Mouse (Mus musculus) gastrocnemius, postnatal 25 days (tissue): ENCODE data around the gene Gdf3. TPM values are rescaled to one million over a fixed set of nuclear protein-coding genes. Genes with fewer than 3 reads are reported as not detected.
"Not testable (repeated sequence)": the region's sequence is repeated elsewhere in the genome, so short reads cannot be mapped to it uniquely, and the experiment has no call there.

ENCODE experiments used
- DNase-seq: peaks from one replicate; pipeline ENCODE4 v3.0.0; 2022
- long read RNA-seq, 2 experiments: library from polyadenylated mRNA; stranded (forward); transcript quantifications; one replicate each; pipeline ENCODE4 v2.0.0; 2021
- total RNA-seq, 2 experiments: library from RNA; stranded (reverse); gene quantifications; 1 replicate in 1 of 2; 2 replicates in 1 of 2; pipeline ENCODE4 v1.2.3; 2021

Gene Gdf3
- total RNA-seq, result not detected
- long read RNA-seq, experiment 1, result 0 reads
- long read RNA-seq, experiment 2, result 0 reads

DNA sequence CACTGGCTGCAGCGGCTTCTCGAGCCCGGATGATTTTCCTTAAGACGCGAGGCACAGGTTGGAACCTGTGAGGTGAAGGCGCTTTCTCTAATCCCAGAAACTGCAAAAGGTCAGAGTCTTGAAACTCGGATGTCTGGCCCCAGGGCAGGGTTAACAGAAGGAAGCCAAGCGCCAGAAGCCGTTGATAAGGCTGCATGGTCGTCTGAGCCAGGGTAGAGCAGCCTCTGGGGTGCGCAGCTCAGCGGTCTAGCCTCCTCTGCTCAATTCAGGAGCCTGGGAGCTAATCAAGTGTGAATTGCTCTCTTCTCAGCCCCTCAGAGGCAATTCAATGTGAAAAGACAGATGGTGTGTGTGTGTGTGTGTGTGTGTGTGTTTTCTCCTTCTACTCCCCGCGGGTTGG, at the start of gene Gdf3:
Gene Gdf3 (minus strand): TSS at position 317 of the 400 bp plus-strand sequence.
- no peak for DNase-seq

DNA sequence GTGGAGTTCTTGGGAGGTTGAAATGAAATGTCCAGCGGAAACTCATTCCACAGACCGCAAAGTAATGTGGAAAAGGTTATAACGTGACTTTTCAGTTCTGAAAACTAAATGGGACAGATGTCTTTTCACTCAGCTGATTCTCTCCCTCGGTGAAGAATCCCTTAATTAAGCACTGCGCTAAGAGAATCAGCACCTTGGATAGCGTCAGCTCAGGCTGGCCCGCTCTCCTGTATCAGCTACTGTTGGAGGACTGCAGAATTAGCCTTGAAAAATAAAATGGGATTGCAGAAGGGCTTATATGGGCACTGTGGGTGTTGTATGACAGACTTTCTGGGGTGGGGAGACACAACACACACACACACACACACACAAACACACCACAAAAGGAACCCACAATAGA, 49.7 kb upstream of the Gdf3 start:
- DNase-seq, result no peak

DNA sequence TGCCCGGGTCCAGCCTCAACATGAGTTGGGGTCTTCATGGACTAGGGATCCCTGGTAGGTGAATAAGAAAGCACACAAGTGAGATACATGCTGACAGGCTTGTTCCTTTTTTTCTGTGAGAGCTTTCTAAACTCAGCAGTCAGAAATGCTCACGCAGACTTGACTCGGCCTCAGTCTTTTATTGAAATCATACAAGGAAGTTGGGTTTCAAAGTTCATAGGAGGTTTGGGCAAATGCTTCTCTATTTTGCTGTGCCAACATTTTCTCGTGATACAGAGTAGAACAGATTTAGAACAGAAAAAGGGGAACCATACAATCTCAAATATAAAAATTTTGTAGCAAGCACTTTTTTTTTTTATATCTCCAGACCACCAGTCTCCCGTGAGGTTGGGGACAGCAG, 47.7 kb upstream of the Gdf3 start:
- no peak for DNase-seq

DNA sequence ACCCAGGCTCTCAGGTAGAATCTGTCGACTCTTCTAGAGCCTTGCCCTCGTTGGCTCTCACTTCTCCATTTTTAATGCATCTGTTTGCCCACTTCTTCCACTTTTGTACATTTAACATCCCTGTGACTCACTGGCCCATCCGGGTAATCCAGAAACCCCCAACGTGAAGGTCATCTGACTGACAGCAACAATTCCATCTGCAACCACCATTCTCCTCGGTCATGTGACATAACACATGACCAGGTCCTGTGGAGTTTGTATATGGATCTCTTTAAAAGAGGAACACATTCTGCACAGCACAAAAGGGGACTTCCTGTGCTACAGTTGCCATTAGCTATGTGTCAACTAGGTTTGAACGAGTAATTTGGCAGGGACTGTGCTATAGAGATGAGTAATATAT, 44.4 kb upstream of the Gdf3 start:
- DNase-seq, result no peak

DNA sequence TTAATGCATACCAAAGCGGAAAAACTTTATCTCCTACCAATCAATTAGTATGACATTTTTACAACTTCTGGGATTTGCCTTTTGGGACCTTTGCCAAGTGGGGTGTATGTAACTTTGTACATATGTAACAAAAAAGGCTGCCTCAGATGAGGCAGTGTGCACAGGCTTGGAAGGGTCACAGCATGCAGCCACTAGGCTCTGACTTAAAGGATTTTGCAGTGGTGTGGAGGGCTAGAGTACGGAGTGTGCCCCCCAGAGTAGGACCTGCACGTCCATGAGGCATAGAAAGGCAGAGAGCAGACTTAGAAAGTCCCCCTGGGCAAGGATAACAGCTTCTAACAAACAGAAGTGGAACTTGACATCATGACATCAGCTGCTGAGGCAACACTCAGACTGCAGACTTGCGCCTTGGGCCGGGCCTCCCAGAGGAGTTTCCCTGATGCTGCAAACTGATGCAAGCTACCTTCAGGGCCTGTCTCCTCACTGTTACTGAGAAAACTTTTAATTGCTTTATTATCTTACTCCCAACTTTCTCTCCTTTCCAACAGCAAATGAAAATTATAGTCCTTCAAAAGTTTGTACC, 40.6 kb upstream of the Gdf3 start:
- no peak for DNase-seq

DNA sequence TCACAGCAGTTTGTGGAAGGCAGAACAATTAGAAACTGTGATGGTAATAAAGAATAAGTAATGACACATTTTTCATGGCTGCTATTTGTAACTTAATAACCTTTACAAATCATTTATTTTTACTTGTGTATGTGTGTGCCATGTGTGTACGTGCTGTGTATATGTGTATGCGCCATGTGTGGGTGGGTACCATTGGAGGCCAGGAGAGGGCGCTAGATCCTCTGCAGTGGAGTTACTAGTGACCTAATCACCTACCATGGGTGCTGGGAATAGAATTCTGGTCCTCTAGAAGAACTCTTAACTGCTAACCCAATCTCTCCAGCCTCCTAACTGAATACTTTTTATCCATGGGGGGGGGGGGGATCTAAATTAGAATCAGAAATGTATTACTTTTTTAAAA, 40.0 kb upstream of the Gdf3 start:
- DNase-seq, result no peak

DNA sequence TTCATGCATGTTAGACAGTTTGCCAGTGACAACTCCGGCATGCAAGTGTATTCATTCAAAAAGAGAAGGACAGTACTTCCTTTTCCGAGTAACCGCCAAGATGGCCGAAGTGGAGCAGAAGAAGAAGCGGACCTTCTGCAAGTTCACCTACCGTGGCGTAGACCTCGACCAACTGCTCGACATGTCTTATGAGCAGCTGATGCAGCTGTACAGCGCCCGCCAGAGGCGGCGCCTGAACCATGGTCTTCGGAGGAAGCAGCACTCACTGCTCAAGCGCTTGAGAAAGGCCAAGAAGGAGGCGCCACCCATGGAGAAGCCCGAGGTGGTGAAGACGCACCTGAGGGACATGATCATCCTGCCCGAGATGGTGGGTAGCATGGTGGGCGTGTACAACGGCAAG, 34.3 kb upstream of the Gdf3 start:
- DNase-seq, result not testable (repeated sequence)

DNA sequence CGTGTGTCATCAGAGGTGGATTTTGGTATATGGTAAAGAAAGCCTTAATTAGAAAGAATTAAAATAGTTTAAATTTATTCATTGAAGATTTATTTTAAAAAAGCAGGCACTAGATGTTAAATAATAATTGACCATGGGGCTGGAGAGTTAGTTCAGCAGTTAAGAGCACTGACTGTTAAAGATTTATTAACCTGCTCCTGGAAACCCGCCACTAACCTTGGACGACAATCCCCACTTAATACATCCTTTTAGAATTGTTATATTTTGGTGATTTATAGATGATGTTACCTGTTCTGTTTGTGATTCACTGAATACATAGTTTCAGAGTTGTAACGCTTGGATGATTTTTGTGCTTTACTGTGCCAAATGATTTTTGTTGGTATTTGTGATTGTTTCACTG, 27.7 kb upstream of the Gdf3 start:
- not testable (repeated sequence) for DNase-seq

DNA sequence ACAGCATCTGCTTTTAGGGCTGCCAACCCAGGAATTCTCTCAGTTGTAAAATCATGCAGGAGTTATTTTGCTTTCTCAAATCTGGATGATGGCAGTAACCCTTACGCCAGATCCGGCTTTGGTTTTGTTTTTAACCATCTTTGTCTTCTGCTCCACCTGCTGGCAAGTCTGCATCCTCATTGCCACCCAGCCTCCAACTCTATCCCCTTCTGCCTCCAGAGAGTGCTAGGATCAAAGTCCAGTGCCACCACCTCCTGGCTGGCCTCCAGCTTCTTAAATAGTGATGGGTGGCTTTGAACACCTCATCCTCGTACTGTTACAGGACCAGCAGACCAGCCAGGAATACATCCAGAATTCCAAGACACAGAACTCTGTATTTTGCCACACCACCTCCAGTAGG, 26.8 kb upstream of the Gdf3 start:
- no peak for DNase-seq

DNA sequence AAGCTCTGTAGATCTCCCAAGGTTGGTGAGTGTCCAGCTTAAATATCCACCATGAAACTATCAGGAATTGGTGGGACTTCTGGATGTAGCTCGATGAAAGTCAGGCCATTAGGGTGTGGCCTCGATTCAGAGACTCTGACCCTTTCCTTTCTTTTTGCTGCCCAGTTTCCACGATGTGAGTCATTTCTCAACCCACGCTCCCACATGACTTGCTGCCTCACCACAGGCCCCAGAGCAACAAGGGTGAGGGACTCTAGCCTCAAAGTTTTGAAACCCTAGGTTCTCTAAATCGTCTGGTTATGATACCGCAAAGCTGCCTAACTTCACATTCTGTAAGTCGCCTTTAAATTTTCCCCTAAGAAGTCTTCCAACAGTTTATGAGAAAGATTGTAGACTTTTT, 25.4 kb upstream of the Gdf3 start:
- DNase-seq, result no peak

DNA sequence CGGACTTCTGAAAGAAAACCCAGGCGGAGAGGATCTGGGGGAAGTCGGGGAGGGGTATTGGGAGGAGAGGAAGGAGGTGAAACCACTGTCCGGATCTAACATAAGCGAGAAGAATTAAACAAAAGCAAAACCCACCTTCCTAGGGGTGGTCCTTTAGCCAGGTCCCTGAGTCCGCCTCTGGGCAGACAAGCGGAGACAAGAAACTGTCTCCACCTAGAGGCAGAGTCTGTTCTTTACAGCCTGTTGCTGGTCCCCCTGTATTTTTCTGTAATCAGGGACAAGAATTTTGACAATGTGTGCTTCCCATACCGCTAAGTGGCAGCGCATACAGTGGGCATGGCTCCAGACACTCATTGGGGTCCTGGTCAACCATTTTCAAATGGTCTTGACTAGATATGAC, 23.5 kb upstream of the Gdf3 start:
- no peak for DNase-seq

DNA sequence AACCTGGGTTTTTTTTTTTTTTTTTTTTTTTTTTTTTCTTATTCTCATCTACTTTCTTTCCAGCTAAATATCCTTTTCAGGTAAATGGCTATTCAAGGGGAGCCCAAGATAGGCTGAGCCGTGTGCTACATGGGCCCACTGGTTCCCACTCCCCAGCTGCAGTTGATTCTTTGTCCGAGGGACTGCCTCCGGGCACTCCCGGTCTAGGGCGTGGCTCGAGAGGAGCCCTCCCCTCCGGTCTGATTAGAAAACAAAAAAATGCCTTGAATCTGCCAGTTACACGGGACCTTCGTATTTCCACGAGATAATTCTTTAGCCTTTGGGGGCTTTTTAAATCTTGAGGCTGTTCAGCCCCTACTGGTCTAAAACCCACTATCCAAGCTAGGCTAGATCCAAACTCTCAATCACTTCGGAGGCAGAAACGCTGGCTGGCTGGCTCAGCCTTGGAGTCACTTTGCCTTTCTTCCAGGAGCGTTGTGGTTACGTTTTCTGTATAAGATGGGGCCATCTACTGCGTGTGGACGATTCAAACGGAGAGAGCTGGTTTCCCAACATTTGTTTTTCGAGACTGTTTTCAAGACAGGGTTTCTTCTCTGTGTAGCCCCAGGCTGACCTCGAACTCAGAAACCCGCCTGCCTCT, 17.7 kb upstream of the Gdf3 start:
- DNase-seq, result no peak

DNA sequence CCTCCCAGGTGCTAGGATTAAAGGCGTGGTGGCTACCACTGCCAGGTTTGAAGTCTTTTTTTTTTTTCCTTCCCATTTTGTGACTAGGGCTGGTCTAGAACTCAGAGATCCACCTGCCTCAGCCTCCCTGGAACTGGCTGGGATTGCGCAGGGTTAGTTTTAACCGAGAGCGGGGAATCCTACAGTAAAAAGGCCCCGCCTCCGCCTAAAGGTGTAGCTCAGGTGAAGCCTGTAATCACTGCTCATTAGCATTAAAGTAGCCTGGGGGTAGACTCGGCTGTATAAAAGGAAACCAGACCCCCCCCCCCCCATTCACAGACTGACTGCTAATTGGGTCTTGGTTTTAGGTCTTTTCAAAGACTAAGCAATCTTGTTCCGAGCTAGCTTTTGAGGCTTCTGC, 16.2 kb upstream of the Gdf3 start, which contains the start of gene Dppa3:
Gene Dppa3 (plus strand): TSS at position 301 of the 400 bp plus-strand sequence.
- DNase-seq, result no peak

DNA sequence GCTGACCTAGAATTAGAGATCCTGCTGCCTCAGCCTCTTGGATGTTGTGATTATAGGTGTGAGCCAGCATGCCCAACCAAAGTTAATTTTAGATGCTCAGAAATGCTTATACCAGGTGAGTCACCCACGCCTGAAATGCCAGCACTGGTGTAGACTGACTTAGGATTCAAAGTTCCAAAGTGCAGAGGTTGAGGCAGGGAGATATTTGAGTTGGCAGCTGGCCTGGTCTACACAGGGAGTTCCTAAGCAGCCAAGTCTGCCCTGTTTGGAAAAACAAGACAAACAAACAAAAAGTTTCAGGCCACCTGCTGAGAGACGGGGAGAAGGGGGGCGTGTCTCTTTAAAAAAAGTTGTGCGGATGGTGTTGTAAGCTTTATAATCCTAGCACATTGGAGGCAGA, 15.3 kb upstream of the Gdf3 start:
- no peak for DNase-seq

DNA sequence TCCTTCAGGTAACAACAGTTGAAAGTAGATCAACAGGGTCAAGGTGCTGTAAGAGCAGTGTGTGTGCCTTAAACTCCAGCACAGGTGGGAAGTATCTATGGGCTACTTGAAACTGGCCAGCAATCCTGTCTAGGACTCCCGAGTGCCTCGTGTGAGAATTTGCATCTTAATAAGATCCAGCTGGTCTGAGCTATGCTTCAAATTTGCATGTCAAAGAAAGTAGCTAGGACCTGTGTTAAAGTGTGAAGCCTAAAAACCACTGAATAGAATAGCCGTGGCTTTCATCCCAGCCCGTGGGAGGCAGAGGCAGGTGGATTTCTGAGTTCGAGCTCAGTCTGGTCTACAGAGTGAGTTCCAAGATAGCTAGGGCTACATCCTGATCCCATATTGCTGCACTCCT, 14.6 kb upstream of the Gdf3 start:
- no peak for DNase-seq

DNA sequence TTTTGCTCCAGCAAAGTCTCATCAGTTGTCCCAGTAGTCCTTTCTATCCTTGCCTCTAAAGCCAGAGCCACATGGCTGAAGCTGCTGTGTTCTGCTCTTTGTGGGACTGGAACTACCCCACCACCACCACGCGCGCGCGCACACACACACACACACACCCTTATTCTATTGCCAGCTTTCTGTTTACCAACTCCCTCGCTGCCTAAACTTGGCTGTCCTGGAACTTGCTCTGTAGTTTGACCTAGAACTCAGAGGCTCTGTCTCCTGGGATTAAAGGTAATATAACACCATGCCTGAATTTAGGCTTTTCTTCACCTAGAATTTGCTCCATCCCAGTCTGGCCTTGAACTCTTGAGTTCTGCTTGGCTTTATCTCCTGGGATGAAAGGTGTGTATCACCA, 11.2 kb upstream of the Gdf3 start:
- no peak for DNase-seq

DNA sequence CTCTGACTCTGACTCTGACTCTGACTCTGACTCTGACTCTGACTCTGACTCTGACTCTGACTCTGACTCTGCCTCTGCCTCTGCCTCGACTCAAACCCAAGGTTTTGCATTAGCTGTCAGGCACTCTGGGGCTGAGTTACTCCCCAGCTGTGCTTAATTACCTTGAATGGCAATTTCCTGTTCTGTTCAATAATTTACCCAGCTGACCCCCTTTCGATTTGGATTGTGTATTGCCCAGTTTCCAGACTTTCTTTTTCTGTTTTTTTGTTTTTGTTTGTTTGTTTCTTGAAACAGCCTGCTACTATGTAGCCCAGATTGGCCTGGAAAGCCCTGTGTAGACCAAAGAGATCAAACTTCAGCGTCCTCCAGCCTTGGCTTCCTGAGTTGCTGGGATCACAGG, 6.1 kb upstream of the Gdf3 start:
- no peak for DNase-seq

DNA sequence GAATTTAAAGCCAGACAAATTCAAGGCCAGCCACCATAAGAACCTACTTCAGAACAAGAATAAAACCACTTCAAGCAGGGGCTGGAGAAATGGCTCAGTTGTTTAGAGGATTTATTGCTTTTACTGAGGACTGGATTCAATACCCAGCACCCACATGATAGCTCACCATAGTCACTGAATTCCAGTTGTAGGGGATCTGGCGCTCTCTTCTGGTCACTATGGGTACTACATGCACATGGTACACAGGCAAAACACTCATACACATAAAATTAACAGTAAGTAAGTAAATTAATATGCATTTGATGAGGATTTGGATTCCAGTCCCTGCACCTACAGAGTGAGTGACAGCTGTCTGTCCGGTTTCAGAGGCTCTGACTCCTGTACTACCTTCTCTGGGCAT, 4.2 kb upstream of the Gdf3 start:
- DNase-seq, result no peak

DNA sequence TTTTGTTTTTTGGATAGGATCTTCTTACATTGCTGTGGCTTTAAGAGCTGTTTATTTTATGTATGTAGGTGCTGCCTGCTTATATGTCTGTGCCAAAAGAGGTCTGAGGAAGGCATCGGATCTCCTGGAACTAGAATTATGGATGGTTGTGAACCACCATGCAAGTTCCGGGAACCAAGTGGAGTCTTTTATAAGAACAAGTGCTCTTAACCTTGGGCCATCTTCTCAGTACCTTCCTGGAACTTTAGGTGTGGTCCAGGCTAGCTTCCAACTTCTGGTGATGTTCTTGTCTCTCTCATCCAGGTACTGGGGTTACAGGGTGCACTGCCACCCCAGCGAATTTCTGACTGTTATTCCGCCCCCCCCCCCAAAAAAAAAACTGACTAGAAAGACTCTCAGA, 2.5 kb upstream of the Gdf3 start:
- no peak for DNase-seq

DNA sequence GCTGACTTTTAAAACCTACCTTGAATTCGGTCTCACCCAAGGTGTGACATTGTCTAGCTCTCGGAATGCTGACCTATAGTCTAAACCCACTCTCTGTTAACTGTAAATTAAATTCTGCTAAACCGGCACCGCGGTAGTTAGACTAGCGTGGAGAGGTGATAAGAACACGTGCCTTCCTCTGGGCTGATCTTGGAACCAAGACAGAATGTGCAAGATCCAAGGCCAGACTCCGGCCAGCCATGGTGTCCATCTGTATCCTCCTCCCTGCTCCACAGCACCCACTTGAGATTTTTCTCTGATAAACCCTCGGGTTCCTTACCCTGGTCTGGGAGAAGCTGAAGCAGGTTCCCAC, 534 bp downstream of the Gdf3 start:
- DNase-seq, result no peak

DNA sequence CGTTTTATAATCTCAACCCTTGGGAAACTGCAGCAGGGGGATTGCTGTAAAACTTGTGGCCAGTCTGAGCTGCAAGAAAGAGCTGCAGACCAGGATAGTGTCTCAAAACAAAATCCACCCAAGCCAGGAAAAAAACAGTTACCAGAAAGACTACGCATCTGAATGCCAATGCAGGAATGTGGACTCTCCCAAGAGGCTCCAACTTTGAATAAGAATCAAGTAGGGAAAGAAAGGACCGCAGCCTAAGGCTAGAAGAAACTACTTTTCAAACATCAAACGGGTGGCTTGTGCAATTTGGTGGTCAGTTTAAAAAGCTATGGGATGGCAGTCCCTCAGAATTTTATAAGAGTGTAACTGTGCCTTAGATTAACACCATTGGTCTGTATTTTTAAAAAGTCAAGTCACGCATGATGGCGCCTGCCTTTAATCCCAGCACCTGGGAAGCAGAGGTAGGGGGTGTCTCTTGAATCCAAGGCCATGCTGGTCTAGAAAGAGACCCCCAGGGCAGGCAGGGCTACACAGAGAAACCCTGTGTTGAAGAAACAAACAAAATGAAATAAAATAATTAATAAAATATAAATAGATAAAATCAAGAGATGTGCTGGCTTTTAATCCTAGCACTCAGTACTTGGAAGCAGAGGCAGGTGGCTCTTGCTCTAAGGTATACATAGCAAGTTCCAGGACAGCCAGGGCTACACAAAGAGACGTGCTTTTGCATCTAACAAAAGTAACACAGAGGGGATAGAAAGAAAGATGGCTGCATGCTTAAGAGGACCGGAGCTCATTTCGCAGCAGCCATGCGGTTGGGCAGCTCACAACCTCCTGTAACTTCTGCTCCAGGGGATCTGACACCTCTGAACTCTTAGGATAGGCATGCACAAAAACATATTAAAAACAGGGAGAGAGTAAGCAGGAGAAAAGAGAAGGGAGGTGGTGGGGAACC, 1.2 kb downstream of the Gdf3 start:
- no peak for DNase-seq

DNA sequence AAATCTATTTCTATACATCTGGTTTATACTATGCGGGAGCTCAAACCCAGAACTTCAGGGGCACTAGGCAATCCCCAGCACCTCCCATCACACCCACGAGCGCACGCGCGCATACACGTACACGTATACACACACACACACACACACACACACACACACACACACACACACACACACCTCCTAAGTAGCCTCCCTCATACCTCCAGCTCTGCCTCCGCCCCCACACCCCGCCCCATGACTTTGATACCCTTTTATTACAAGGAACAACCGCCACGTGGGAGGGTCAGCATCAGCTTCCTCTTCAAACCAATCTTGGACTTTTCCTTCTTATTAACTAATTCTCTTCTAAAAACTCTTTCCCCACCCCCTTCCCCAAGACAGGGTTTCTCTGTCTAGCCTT, 2.2 kb downstream of the Gdf3 start:
- no peak for DNase-seq

DNA sequence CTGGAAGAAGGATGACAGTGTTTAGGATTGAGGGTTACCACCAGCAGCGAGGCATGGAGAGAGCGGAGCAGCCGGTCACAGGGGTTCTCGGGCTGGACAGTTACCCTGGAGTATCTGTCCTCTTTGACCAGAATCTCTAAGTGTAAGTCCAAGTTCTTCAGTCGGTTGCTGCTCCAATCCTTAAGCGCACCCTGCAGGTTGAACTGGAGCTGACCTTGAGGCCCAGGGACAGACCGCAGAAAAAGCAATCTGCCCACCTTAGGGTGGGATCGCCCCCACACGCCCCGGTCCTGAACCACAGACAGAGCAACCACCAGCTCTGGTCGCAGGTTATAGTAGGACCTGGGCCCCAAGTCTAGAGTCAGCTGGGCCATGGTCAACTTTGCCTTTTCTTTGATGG, 3.2 kb downstream of the Gdf3 start:
- no peak for DNase-seq

DNA sequence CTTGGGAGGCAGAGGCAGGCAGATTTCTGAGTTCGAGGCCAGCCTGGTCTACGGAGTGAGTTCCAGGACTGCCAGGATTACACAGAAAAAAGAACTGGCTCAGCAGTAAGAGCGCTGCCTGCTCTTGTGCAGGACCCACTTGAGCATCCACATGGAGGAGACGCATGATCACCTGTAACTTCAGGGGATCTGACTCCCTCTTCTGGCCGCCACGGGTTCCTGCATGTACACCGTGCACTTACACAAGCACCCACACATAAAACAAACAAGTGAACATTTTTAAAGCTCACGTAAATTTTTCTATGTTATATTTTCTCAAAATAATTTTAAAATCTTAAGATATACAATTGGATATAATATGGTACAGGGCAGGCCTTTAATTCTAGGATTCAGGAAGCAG, 4.4 kb downstream of the Gdf3 start:
- DNase-seq, result no peak
